Mouse (Mus musculus): Measurements from ENCODE around the gene Ophn1.

DNA sequence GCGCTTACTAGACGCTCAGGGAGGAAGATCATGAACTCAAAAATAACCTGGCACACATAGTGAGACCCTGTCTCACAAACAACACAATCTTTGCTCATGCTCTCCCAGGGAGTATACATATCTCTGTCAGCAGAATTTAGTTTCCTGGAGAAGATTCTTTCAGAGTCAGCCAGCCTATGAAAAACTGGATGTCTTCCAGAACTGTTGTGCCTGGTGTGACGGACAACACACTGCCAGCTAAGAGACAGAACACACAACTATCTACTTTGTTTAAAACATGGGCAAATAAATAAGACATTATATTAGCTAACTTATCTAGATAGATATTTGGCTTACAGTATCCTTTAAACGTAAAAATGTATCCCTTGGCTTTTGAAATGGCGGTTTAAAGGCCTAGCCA is 154.1 kb downstream of the Ophn1 start:
- TF ChIP-seq POLR2A (IDR thresholded peaks at IDR 0.05; ENCODE audit: borderline replicate concordance, control insufficient read depth, low read depth, low read length) (no peak), CTCF (IDR thresholded peaks at IDR 0.05; ENCODE audit: control insufficient read depth, insufficient read depth, low read length) (no peak)
